Mouse (Mus musculus): ENCODE data around the gene Rrp1b.
"Not testable (repeated sequence)": the region's sequence is repeated elsewhere in the genome, so short reads cannot be mapped to it uniquely, and the experiment has no call there.

Gene Rrp1b

DNA sequence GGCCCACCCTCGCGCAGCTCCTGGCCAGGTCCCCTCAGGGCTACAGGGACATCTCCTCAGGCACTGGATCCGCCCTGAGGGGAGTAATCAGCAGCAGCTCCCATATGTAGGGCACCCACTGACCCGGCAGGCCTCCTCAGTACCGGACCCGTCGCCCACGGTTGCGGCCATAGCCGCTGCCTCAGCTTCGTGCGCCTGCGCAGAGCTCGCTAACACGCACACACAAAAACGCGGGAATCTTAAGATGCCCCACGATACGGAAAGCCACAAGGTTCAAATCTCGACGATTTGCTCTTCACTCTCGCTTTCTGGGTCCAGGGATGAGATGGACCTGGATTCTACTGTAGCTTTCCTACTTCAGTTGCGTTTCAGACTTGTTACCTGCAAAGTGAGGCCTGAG is 1.6 kb upstream of the Rrp1b start:
- no peak for DNase-seq

DNA sequence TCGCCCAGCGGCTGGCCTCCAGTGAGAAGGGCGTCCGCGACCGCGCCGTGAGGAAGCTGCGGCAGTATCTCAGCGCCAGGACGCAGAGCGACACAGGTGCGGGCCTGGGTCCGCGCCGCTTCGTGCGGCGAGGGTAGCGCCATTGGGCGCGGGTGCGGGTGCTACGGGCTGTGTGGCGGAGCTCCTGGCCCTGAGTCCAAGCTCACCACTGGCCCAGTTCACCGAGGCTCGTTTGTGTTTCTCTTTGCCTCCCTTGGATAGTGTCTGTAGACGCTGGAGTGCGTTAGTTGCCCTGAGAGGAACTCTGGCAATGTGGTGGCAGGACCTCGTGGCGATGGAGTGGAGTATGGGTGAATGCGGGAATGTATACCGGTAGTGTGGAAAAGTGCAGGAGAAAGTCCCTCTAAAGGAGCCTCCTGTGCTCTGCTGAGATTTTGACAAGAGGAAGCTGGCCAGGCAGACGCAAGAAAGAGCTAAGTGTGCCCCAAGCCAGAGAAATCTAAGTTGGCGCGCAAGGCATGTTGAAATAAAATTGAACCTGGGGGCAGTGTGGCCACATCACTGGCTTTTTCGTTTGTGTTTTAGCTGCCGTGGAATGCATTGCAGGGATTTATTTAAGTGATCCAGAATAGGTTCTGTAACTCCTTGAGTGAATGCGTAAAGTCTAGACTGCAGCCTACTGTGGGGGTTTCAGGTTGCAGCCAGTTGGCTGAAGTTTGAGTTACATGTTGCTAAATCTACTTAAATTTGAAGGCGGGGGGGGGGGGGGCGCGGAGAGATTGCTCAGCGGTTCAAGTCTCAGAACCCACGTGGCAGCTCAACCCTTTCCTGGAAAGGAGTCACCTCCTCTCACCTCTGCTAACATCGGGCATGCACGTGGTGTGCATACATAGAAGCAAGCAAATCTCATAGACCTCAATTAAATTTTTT is 874 bp downstream of the Rrp1b start:
- DNase-seq: no peak

DNA sequence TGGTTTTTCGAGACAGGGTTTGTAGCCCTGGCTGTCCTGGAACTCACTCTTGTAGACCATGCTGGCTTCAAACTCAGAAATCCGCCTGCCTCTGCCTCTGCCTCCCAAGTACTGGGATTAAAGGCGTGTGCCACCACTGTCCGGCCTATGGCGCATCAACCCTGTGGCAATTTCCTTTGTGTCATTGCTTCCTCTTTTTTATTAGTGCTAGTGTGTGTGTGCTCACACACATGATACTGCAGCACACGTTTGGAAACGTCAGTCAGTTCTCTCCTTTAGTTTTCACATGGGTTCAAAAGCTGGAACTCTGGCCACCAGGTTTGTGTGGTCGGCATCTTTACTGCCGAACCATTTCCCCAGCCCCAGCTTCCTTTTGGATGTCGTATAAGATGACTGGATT is 4.4 kb downstream of the Rrp1b start:
- DNase-seq: no peak

DNA sequence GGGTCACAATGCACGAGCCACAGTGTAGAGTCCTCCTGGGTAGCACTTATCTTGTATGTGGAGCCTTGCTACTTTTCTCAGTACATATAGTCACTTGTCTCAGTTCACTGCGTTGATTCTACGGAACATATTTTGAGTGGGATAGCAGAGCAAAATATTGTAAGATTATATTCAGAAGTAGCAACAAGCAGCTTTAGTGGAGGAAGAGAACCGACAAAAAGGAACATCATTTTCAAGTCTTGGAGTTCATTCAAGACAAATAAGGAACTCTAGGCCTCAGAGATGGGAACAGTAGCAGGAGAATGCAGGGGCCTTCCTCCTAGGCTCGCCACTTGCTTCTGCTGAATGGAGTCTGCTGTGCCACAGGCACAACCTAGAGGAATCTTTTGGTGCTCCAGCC is 10.6 kb downstream of the Rrp1b start:
- no peak for DNase-seq

DNA sequence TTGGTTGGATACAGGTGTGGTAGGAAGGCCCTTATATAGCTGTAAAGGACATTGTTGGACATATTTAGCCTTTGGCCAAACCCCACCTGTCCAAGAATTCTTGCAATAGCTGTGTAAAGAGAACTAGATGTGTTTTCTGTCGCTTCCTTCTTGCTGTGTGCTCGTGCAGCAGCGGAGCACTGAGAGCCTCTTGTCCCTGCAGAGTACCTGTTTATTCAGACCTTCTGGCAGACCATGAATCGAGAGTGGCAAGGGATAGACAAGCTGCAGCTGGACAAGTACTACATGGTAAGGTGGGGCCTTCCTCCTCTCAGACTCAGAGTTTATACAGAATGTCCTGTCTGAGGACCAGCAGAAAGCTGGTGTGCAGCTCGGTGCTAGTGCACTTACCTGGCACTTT is 12.5 kb downstream of the Rrp1b start:
- no peak for DNase-seq

DNA sequence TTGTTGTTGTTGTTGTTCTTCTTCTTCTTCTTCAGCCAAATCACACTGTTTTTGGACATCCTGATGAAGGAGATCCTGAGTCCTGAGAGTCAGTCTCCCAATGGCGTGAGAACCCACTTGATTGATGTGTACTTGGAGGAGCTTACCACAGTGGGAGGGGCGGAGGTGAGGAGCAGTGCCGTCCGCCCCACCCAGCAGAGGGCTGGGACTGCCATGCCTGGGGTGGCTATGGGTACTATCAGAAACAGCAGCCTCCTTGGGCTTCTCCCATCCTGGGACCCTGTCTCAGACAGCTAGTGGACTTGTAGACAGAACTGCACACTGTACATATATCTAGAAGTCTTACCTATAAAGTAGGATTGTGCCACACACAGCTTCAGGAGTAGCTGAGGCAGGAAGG is 14.0 kb downstream of the Rrp1b start:
- no peak for DNase-seq

DNA sequence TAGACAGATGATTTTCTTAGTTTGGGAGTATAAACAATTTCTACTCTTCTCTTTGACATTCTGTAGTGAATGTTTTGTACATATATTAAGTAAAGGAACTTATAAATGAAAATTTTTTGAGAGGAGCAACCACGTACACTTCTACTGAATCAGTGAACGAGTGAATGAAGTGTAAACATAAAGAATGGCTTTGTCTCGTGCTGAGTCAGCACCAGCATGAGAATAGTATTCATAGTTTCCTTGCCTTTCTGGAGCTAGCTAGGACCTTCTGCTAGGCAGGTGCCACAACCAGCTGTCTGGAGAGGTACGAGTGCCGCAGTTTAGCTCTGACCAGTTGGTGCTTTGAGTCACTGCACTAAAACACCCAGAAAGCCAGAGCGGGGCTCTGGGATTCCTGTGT is 14.7 kb downstream of the Rrp1b start:
- no peak for DNase-seq

DNA sequence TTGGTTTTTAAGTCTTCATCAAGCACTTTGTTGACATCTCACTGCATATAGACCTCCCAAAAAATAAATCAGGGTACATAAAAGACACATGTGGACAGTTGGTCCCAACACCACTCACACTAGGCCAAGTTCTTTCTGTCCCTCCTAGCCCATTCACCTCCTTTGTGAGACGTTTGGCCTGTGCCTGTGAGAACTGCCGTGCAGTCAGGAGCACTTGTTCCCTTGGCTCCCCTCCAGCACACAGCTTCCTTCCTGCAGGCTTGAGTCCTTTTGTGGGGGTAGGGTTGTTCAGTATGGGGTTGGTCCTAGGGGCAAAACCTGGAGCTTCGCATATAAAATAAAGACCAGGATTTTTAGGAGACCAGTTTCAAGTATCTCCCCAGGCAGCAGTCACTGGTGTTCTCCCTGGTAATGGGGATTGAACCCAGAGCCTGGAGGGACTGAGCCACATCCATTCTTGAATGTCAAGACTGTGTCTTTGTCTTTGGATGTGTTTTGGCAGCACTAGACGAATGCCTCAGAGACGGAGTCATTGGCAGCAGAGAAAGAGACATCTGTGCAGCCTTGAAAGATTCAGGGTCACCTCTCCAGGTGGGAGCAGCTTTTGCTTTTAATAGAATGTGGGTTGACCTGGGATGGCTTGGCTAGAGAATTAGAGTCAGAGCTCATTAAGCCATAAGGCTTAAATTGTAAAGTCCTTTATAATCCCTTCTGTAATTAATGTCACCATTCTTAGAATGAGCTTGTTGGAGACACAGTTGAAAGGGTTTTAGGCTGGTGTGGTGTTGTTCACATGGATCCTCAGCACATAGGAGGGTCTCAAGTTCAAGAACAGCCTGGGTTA is 16.6 kb downstream of the Rrp1b start:
- no peak for DNase-seq

DNA sequence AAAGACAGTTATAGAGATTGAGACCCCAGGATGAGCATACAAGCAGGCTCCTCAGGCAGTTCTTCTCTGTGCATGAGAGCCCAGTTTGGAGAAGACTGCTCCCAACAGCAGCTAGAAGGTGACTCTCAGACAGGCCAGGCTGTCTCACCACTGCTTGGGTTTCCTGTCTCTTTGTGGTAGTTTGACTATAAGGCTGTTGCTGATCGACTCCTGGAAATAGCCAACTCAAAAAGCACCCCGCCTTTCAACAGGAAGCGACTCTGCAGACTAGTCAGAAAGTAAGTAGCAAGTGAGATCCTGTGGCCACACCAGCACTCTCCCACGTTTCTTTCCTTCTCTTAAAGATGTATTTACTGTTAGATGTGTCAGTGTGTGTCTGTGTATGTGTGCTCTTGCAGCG is 17.8 kb downstream of the Rrp1b start:
- DNase-seq: no peak

DNA sequence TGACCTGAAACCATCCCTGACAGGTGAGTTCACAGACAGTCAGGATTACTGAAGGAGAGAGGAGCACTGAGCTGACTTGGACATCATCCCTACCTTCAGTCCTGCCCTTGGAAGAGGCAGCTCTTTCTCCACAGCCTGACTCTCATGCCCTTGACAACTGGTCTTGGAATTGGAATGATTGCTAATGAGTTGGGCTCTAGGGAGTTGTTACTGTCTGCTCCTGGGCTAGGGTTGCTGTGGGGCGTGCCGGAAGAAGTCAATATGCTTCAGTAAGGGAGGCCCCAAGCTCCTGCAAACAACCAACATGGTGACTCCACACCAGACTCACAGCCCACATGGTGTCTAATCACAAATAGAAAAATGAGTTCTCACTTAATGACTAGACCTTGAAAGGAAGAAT is 21.9 kb downstream of the Rrp1b start:
- no peak for DNase-seq

DNA sequence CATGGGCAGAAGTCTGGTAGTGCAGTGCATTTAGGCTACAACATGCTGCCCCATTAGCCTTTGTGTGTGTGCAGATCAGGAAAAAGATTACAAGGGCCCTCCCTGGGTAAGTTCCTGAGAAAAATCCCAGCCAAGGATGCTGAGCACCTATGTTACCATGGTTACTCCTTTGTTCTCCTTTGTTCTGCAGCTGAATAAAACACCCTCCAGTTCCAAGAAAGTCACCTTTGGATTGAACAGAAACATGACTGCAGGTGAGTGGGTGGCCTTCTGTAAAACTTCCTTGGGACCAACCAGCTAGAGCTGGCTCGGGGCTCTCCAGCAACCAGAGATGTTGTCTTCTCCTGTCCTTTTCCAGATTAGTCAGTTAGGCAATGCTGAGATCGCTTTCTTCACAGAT is 23.2 kb downstream of the Rrp1b start:
- no peak for DNase-seq

DNA sequence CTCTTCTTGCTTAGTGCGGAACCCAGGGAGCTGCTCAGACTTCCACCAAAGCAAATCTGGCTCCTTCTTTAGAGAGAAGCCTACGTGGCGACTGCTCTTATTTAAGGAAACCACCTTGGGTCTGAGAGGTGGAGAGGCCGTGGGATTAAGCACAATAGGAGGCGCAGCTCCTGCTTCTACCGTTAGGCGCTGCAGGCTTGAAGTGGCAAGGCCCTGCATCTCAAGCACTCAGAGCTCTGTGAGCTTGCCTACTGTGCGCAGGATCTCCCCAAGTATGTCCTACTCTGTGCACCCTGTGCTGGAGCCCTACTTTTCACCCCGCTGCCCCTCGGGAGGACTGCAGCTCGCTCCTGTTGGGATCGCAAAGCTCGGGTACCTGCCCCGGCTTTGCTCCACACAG is 25.3 kb downstream of the Rrp1b start:
- no peak for DNase-seq

DNA sequence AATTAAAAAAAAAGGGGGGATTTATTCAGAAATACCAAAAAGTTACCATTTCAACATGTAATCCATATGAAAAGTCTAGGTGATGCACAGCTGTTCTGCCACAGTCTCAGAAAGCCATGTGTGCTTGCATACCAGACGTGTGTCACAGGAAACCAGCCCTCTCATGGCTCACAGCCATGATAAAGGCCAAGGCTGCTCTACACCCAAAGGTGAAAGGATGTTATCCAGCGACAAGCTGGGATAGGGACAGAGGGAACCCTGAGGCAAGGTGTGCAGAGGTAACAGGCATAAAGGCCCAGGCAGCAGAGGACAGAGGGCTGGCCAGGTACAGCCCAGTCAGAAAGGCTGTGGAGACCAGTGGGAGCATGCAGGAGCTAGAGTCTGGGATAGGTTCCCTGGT is 27.8 kb downstream of the Rrp1b start:
- no peak for DNase-seq

DNA sequence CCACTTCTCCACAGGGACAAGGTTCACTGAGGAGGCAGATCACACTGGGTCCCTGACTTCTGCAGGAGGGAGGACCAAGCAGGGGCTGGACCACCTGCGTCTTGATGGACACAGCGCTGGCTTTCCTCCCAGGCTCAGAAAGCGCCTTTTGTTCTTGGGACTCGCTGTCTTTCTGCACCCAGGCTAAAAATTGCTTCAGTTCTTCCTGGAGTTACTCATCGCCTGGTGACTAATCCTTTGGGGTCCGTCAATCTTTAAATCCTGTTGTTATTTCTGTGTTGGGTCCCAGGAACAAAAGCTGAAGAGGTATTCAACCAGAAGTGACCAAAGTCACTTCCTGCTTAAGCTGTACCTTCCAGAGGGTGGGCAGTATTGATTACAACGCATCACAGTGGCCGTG is 28.9 kb downstream of the Rrp1b start:
- DNase-seq: not testable (repeated sequence)

DNA sequence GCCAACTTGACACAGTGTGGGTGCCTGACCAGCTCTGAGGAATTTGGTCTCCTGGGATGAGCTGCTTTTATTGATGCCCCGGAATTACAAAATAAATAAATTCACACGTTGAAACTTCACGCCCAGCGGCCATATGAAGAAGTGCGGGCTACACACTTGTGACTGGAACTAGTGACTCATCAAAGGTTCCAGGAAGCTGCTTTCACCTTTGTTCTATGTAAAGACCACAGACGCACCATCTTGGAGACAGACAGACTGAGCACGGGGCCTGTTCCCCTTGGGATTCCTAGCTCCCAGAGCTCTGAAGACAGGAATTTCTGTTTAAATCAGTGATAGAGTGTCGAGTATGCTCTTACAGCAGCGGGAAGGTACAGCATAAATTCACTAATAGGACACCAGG is 31.6 kb downstream of the Rrp1b start:
- DNase-seq: no peak

DNA sequence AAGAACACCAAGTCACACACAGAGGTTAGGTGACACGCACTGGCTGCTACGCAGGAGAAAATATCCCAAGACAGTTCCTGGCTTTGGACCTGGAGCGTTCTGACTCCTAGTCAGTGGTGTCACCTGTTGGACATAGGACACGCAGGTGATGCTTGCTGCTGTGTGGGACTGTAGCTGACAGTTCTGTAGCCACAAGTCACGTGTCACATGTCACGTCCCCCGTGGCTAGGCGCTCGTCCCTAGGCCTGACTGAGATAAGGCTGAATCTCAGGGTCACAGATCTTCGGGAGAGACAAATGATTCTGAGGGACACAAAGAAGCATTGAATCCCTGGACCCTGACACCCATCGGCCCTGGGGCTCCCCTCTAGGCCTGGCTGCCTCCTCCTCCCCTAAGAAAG is 32.5 kb downstream of the Rrp1b start:
- no peak for DNase-seq

DNA sequence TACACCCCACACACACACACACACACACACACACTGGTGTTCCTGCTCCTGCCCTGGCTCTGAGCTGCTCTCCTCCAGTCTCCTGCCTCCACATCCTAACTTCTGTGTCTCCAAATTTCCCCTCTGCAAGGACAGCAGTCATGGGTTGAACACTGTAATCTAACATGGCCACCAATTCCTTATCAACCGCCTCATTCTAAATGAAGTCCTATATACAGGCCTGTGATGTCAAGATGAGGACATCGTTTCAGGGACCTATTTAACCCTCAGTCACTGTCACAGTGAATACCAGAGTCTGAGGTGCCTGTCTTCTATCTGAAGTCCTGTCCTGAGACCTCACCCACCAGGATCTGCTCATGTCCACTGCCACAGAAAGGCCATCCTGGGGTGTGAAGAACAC is 32.9 kb downstream of the Rrp1b start:
- no peak for DNase-seq

DNA sequence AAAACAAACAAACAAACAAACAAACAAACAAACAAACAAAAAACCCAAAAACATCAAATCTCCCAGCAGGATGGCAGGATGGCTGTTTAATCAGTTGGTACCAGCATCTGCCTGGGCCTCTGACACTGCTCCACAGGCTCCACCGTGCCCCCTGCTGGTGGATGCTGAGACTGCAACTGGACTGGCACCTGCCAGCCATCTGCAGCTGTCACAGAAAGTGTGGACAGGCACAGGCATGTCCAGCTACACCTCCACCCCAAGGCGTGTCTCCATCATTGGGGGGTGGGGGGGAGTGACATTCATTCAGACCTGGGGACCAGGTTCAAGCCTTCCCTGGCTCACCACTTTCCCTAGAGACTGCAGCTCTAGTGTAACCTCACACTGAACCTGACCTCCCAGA is 37.5 kb downstream of the Rrp1b start:
- peak; percentile 43 to 47 for DNase-seq

DNA sequence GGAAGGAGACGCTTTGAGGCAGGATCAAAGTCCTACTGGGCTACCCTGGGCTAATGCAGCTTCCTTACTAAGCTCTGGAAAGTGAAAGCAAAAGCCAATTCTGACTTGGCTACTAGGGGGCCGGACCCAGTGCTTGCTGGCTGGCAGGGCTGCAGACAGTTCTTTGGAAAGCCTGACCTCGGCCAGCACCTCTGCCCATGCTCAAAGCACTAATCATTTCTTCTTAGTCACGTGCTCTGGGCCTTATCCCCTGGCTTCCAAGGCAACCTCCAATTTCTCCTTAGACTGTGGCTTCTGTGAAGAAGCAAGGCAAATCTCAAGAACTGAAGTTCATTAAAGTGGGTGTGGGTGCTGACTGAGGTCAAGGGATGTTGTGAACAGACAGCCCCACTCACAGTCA is 38.8 kb downstream of the Rrp1b start:
- no peak for DNase-seq

DNA sequence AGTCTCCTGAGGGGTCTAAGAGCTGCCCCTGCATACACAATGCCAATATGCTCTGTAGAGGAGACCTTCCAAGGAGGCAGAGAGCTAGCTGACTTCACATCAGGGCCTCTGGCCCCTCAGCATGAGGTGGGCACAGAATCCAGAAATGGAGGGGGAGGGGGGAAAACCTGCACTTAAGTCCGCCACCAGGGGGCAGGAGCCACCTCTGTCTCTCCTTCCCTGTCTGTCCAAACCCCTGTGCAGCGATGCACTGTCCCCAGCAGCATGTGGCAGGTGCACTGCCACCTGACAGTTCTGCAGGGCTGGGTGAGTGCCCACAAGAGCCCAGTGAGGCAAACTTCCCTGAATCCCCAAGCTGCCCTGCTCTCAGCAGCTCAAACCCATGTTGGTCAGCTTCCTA is 39.3 kb downstream of the Rrp1b start:
- DNase-seq: peak; percentile 12 to 16

DNA sequence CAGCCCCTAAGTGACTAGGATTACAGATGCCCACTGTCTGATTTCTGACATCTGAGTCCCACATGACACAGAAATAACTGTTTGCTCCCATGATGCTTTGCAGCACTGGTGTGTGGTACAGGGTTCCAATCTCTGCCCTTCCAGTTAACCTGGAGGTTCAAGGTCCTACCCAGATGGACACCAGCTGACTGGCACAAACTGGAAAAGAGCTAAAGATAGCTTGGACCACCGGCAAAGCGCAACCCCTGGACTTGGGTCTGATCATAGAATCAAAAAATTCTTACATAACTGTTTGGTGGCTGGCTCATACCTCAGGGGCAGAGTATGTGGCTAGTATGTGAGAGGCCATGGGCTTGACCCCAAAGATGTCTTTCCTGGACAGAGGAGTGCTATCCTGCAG is 47.5 kb downstream of the Rrp1b start:
- DNase-seq: no peak

DNA sequence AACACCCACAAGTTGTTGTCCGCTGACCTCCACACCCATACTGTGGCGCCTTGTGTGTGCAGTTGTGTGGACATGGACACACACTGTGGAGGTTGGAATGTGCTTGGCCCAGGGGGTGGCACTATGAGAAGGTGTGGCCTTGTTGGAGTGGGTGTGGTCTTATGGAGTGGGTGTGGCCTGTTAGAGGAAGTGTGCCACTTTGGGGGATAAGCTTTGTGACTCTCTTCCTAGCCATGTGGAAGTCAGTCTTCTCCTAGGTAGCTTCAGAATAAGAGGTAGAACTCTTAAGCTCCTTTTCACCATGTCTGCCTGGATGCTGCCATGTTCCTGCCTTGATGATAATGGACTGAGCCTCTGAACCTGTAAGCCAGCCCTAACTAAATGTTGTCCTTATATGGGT is 51.2 kb downstream of the Rrp1b start:
- DNase-seq: no peak

DNA sequence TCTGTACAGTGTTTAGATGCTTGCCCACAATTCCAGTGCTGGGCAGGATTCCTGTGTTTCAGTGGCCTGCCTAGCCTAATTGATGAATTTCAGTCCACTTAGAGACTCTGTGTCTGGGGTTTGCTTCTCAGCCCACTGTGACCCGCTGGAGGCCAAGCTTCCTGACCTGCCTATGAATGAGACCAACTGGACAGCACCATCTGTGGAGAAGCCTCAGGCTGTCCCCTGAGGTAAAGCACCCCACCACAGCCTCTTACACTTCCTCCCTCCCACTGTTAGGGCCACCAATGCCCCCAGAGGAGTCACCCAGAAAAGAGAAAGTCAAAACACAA is 55.1 kb downstream of the Rrp1b start:
- DNase-seq: no peak

Data from thymus, adult 18-20 months (tissue).